ENCODE assay signal across 18 mouse cellular contexts in genomic region chr2:30044550-30044949, GRCm38 (mm10). TPM values are rescaled to one million over a fixed set of nuclear protein-coding genes. Genes with fewer than 3 reads are reported as not detected.
"Had no signal": no experiment of that assay in that cellular context is flagged by ENCODE, and none has a peak within 500 bp of the region (broad histone marks: within the 10 kb centered on the region; RNA-seq: fewer than 3 reads in every experiment).

No protein-coding gene starts in this region.

- H3K9ac ChIP-seq: liver, postnatal 0 days; lung, embryonic 15.5 days; neural tube, embryonic 12.5 days; stomach, embryonic 15.5 days had no signal

- H3K9me3 ChIP-seq: lung, embryonic 15.5 days; megakaryocyte, embryonic 14.5 days; neural tube, embryonic 12.5 days; stomach, embryonic 15.5 days had no signal

- H3K27ac ChIP-seq: lung, embryonic 15.5 days; macrophage; neural tube, embryonic 12.5 days; stomach, embryonic 15.5 days; stomach, postnatal 0 days had no signal

- H3K4me3 ChIP-seq: lung, embryonic 15.5 days; megakaryocyte, embryonic 14.5 days; neural tube, embryonic 12.5 days; stomach, embryonic 15.5 days had no signal

- H3K27me3 ChIP-seq: lung, embryonic 15.5 days; megakaryocyte, embryonic 14.5 days; neural tube, embryonic 12.5 days; stomach, embryonic 15.5 days had no signal

- H3K4me2 ChIP-seq: lung, embryonic 15.5 days; midbrain, embryonic 11.5 days; neural tube, embryonic 12.5 days; stomach, embryonic 15.5 days had no signal

- H3K36me3 ChIP-seq: stomach, embryonic 15.5 days had no signal

- ATAC-seq: liver, postnatal 0 days; lung, postnatal 0 days had no signal

- DNase-seq: liver, postnatal 0 days; lung, adult 2 months; lung, postnatal 14 days; lung, postnatal 36 days; midbrain, embryonic 14.5 days; right cerebral cortex, postnatal 14 days; thymus, adult 2 months; thymus, postnatal 25 days; thymus, postnatal 4 days had no signal

- H3K4me1 ChIP-seq: lung, embryonic 15.5 days had no signal

RNA-seq across cellular contexts. Expression of gene Wdr34, which starts 4.1 kb away (rescaled TPM):
- total RNA-seq: monocyte, adult 5-6 weeks had no signal
